Mouse (Mus musculus) limb, embryonic 14.5 days (tissue): ENCODE results near the gene Mapk12. TPM values are rescaled to one million over a fixed set of nuclear protein-coding genes. Genes with fewer than 3 reads are reported as not detected.

ENCODE experiments used
- ATAC-seq: fragments of 200-750 bp; cut with Nextera tagmentation; 2 replicates; pipeline ENCODE4 v1.8.0; 2017; ENCODE audit warnings: low read depth, moderate number of reproducible peaks, moderate TSS enrichment; ENCODE audit not compliant: low FRiP score
- DNase-seq: peaks from one replicate; pipeline ENCODE4 v3.0.0-alpha.2; 2015; ENCODE audit warnings: low spot score
- H3K27ac ChIP-seq: fragments of 300-500 bp; sonication (generic); replicated peaks from 2 replicates; pipeline ENCODE4 v1.5.1; 2014; ENCODE audit warnings: low read depth, mild to moderate bottlenecking, low read length, moderate library complexity, mixed read lengths
- H3K27me3 ChIP-seq: fragments of 300-500 bp; sonication (generic); 2 replicates; pipeline ENCODE4 v1.6.1; 2014; ENCODE audit warnings: low read length, mixed read lengths; ENCODE audit not compliant: control insufficient read depth, insufficient read depth
- H3K36me3 ChIP-seq: fragments of 300-500 bp; sonication (generic); 2 replicates; pipeline ENCODE4 v1.6.1; 2014; ENCODE audit warnings: mild to moderate bottlenecking, low read length, moderate library complexity, mixed read lengths; ENCODE audit not compliant: control insufficient read depth, insufficient read depth
- H3K4me1 ChIP-seq: fragments of 300-500 bp; sonication (generic); 2 replicates; pipeline ENCODE4 v1.6.1; 2014; ENCODE audit warnings: antibody characterized with exemption, low read length, mixed read lengths; ENCODE audit not compliant: control insufficient read depth, insufficient read depth
- H3K4me2 ChIP-seq: fragments of 300-500 bp; sonication (generic); replicated peaks from 2 replicates; pipeline ENCODE4 v1.6.1; 2014; ENCODE audit warnings: low read depth, mild to moderate bottlenecking, low read length, moderate library complexity; ENCODE audit not compliant: severe bottlenecking
- H3K4me3 ChIP-seq: fragments of 300-500 bp; sonication (generic); replicated peaks from 2 replicates; pipeline ENCODE4 v1.5.1; 2014; ENCODE audit warnings: low read length
- H3K9ac ChIP-seq: fragments of 300-500 bp; sonication (generic); 2 replicates; pipeline ENCODE4 v1.6.1; 2014; ENCODE audit warnings: mild to moderate bottlenecking, low read depth, low read length, moderate library complexity; ENCODE audit not compliant: severe bottlenecking
- H3K9me3 ChIP-seq: fragments of 300-500 bp; sonication (generic); 2 replicates; pipeline ENCODE4 v1.6.1; 2016; ENCODE audit warnings: low read length; ENCODE audit not compliant: control insufficient read depth
- POLR2A ChIP-seq: fragments of 200-500 bp; IDR thresholded peaks from 2 replicates; pipeline ENCODE4 v1.8.0; 2012; ENCODE audit warnings: inconsistent platforms, mild to moderate bottlenecking, moderate library complexity, borderline replicate concordance; ENCODE audit not compliant: insufficient read depth, insufficient read length; ENCODE audit errors: extremely low read depth
- whole genome bisulfite sequencing: fragments of 180-500 bp; shearing (Covaris S2); extraction: QIAGEN DNeasy Blood & Tissue Kit; methylation state at CpG from one replicate; pipeline ENCODE4 v1.1.7; 2014; 5-methylcytosine and 5-hydroxymethylcytosine counted together
- polyA plus RNA-seq, 2 experiments: library from polyadenylated mRNA; depleted of rRNA in 1 of 2; stranded (reverse) in 1 of 2; unstranded in 1 of 2; fragments of >200 nt; fragmentation: Nextera tagmentation in 1 of 2; extraction: Ambion mirVana in 1 of 2; gene quantifications; 2 replicates each; pipeline versions ENCODE4 v1.2.1 to v1.2.3; 2012 to 2014

Mapk12 gene
- polyA plus RNA-seq, 2 experiments = 8.3 to 14.9 TPM

- 78% methylated on average over 2 of the region's 2 CpGs for WGBS
- peaks cover 37% of the 10 kb centered on the region for H3K27me3 ChIP-seq
- no peaks in the 10 kb centered on the region for H3K36me3 ChIP-seq
These were observed 2.6 kb upstream of the Mapk12 start for GRCm38 (mm10) chr15:89143134-89143533.

GRCm38 (mm10) chr15:89141905-89142304 is 1.4 kb upstream of the Mapk12 start:
- H3K4me1 ChIP-seq = peaks cover 20% of the 10 kb centered on the region; the same call in 1 of the 2 replicates
- no peak for ATAC-seq
- no peaks in the 10 kb centered on the region for H3K36me3 ChIP-seq
- H3K4me2 ChIP-seq = no peak overlapping the region
- no peak overlapping the region for H3K4me3 ChIP-seq
- H3K27me3 ChIP-seq = peaks cover 26% of the 10 kb centered on the region
- H3K9ac ChIP-seq = no peak overlapping the region
- no peak for TF ChIP-seq POLR2A
- 34% methylated on average over 4 of the region's 4 CpGs for WGBS
- no peak for DNase-seq
- H3K27ac ChIP-seq = no peak overlapping the region
- no peaks in the 10 kb centered on the region for H3K9me3 ChIP-seq

More at GRCm38 (mm10) chr15:89143134-89143533, 2.6 kb upstream of the Mapk12 start:
- peaks cover 28% of the 10 kb centered on the region; the same call in 1 of the 2 replicates for H3K4me1 ChIP-seq
- no peak overlapping the region for H3K4me3 ChIP-seq
- H3K27ac ChIP-seq = no peak overlapping the region
- H3K9me3 ChIP-seq = no peaks in the 10 kb centered on the region
- no peak overlapping the region for H3K4me2 ChIP-seq
- H3K9ac ChIP-seq = no peak overlapping the region
- DNase-seq = no peak
- no peak for ATAC-seq
- TF ChIP-seq POLR2A = no peak

GRCm38 (mm10) chr15:89141443-89141842 is 940 bp upstream of the Mapk12 start:
- H3K27ac ChIP-seq = no peak overlapping the region
- no peak overlapping the region for H3K4me2 ChIP-seq
- H3K36me3 ChIP-seq = no peaks in the 10 kb centered on the region
- peaks cover 15% of the 10 kb centered on the region; the same call in 1 of the 2 replicates for H3K4me1 ChIP-seq
- H3K4me3 ChIP-seq = no peak overlapping the region
- DNase-seq = no peak
- 15% methylated on average over 5 of the region's 5 CpGs for WGBS
- no peak for ATAC-seq
- TF ChIP-seq POLR2A = no peak
- peaks cover 24% of the 10 kb centered on the region for H3K27me3 ChIP-seq
- H3K9ac ChIP-seq = no peak overlapping the region
- H3K9me3 ChIP-seq = no peaks in the 10 kb centered on the region

DNA sequence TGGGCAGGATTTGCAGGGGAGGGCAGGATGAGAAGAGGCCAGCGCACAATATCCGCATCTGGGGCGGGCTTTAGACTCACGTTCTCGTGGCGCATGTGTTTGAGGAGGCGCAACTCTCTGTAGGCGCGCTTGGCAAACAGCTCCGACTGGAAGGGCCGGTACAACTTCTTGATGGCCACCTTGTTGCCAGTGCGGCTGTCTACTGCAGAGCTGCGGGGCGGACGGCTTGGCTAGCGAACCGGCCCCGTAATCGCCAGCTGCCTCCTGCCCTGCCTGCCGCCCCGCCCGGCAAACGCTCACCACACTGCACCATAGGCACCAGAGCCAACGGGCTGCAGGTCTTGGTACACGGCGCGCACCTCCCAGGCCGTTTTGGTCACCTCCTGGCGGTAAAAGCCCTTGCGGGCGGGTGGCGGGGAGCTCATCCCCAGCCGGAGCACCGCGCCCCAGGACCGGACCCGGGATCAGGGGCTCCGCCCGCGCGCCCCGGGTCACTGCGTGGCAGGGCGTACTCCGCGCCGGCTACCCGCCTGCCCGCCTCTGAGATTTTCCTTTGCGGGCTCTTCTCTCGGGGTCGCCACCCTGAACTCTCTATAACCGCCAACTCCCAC is 350 bp downstream of the Mapk12 start:
- peaks cover 10% of the 10 kb centered on the region; the same call in 1 of the 2 replicates for H3K4me1 ChIP-seq
- ATAC-seq = peak; percentile 11; the same call in 1 of the 2 replicates
- H3K36me3 ChIP-seq = no peaks in the 10 kb centered on the region
- H3K27me3 ChIP-seq = peaks cover 18% of the 10 kb centered on the region
- under 1% methylated on average over 51 of the region's 53 CpGs for WGBS
- TF ChIP-seq POLR2A = no peak
- peak overlapping the region; percentile 47 for H3K9ac ChIP-seq
- H3K9me3 ChIP-seq = no peaks in the 10 kb centered on the region
- H3K27ac ChIP-seq = no peak overlapping the region
- DNase-seq = no peak
- H3K4me2 ChIP-seq = peak overlapping the region; percentile 95
- peak overlapping the region; percentile 49 for H3K4me3 ChIP-seq

DNA sequence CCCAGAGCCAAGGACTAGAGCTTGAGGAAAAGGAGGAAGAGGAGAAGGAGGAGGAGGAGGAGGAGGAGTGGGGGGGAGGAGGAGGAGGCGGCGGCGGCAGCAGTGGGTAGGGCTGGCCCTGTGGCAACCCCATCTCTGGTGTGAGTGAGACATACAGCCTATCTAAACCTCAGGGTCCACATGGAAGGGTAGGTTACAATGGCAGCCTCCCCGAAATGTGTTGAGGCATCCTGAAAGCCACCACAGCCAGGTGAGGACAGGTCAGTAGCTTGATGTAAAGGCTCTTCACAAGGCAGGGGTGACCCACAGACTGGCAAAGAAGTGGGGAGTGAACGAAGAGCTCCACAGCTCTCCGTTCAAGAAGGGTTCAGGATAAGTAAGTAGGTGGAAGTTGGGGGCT is 2.0 kb downstream of the Mapk12 start:
- Histone ChIP-seq H3K9ac (no peak overlapping the region), H3K4me3 (no peak overlapping the region), H3K36me3 (no peaks in the 10 kb centered on the region), H3K27ac (no peak overlapping the region), H3K4me1 (peaks cover 10% of the 10 kb centered on the region; the same call in 1 of the 2 replicates), H3K9me3 (no peaks in the 10 kb centered on the region), H3K27me3 (peaks cover 18% of the 10 kb centered on the region), H3K4me2 (no peak overlapping the region)
- ATAC-seq = no peak
- 97% methylated on average over 6 of the region's 6 CpGs for WGBS
- no peak for DNase-seq
- no peak for TF ChIP-seq POLR2A
